Mouse (Mus musculus) thymus, adult 2 months (tissue): ENCODE data around the gene Cntnap4.

Source experiments
- CTCF ChIP-seq: fragments of 200-500 bp; IDR thresholded peaks from 2 replicates; pipeline ENCODE4 v1.5.1; 2012; ENCODE audit warnings: mild to moderate bottlenecking, control low read depth, low read length, moderate library complexity, borderline replicate concordance; ENCODE audit not compliant: control insufficient read depth, poor library complexity, insufficient read depth; ENCODE audit errors: extremely low read depth
- POLR2A ChIP-seq: fragments of 200-500 bp; IDR thresholded peaks from 2 replicates; pipeline ENCODE4 v1.6.1; 2012; ENCODE audit warnings: mild to moderate bottlenecking, low read length, control low read depth, moderate library complexity; ENCODE audit not compliant: control insufficient read depth, poor library complexity, insufficient read depth; ENCODE audit errors: extremely low read depth

GRCm38 (mm10) chr8:112724918-112725317 lies 155.1 kb downstream of the Cntnap4 start:
- TF ChIP-seq CTCF (no peak), POLR2A (no peak)
